Mouse (Mus musculus): ENCODE data around the gene Mrpl3.

The Mrpl3 gene

DNA sequence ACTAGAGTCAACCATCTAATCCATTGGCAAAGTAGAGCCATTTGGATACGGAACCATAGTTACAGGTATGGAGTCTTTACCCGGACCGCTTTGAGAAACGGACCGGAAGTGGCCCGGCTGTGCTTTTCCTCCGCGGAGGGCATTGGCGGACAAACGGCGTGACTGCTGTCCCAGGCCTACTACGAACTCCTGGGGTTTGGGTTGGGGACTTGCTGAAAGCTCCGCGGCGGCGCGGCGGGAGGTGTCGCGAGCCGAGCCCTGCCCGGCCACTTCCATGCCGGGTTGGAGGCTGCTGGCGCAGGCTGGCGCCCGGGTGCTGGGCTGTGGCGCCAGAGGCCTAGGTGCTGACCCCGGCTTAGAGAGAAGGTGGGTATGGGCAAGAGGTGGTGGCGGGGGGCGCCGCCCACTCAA lies at the start of gene Mrpl3:
Gene Mrpl3 (plus strand): TSS at position 93 of the 411 bp plus-strand sequence.
- DNase-seq (ENCODE audit: low spot score in 2 of 2), result peak; percentile 80 to 93

DNA sequence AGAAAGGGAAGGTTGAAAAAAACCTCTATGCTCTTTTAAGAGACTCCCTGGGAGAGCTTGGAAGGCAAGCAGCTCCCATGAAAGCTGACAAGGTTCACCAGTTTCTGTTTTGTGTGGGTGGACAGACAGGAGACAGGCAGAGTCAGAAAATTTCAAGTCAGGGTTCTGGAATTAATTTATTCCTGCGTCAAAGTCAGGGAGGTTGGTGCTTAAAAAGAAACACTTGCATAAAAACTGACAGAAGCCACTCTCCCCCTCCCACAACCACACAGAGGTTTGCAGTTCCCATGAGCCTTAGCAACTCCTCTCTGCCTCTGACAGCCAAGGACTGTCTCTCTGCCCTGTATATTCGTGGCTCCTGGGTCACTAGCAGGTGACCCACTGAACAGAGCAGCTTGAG lies 42.3 kb upstream of the Mrpl3 start:
- no peak for DNase-seq (ENCODE audit: low spot score in 2 of 2)

- no peak for DNase-seq (ENCODE audit: low spot score in 2 of 2)
Observed at GRCm38 (mm10) chr9:105018186-105018585, 34.9 kb upstream of the Mrpl3 start.

- no peak for DNase-seq (ENCODE audit: low spot score in 2 of 2)
Observed at GRCm38 (mm10) chr9:105028311-105028710, 24.7 kb upstream of the Mrpl3 start.

DNA sequence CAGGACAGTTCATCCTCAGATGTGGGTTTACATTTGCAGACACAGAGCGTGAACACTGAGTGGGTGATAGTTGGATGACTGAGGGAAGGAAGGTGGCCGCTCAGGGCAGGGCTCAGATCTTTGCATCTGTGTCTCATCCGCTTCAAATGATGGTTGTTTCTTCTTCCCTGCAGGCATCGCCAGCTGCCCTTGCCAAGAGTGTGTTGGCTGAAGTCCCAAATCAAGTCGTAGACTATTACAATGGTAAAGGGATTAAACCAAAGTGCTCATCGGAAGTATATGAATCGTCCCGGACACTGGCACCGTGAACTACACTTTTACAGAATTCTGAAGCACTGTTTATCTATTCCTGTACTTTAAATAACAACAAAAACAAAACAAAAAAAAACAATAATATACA lies 20.5 kb upstream of the Mrpl3 start:
- no peak for DNase-seq (ENCODE audit: low spot score in 2 of 2)

DNA sequence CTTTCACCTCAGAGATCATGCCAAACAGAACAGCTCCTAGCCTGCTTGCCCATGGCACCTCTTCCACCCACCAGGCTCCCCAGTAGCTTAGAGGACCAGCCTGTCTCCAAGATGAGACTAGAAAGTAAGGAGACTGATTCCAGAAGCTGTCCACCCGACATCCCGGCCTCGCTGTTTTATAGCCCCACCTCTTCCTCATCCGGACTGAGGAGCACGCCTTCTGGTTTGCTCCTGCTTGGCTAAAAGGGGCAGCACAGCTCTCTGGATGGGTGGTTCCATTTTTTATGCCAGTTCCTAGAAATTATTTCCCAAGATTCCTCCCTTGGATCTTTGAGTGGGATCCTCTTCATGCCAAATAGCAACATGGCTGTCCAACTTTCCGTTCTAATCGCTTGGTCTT lies 19.4 kb upstream of the Mrpl3 start:
- no peak for DNase-seq (ENCODE audit: low spot score in 2 of 2)

- DNase-seq (ENCODE audit: low spot score in 2 of 2), result no peak
Observed at GRCm38 (mm10) chr9:105037847-105038246, 15.2 kb upstream of the Mrpl3 start.

- no peak for DNase-seq (ENCODE audit: low spot score in 2 of 2)
Observed at GRCm38 (mm10) chr9:105046014-105046413, 7.0 kb upstream of the Mrpl3 start.

DNA sequence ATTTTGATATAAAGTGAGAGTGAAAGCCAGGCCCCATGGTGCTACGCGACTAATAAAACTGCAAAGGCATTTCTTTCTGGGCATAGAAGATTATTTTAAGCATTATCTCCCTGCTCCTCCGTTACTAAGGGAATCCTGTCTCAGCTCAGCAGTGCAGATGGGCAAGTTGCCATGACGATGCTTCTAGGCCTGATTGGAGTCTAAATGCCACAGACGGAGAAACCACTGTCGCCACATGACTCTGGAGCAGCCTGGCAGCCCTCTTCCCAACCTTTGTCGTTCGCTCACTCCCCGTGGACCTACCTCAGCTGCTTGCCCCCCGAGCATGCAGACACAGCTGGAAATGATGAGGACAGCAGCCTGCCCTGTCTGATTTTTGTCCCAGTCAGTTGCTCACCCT lies 4.7 kb upstream of the Mrpl3 start:
- no peak for DNase-seq (ENCODE audit: low spot score in 2 of 2)

DNA sequence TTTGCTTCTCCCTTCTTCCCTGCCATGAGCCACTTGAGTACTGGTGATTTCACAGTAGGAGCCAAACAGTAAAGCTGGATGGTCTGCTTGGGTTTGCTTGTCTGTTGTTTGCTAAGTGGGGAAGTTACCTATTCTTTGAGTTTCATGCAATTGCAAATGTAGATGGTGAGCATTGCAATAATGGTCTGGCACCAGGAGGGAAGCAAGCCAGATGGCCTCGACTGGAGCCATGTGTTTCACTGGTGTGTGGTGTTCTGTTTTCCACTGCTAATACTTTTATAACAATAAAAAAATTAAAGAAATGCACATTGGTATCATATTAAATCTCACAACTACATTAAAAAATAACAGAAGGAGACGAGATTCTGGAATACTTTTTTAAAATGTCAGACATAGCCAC lies 3.4 kb upstream of the Mrpl3 start:
- no peak for DNase-seq (ENCODE audit: low spot score in 2 of 2)

GRCm38 (mm10) chr9:105050257-105050656 lies 2.8 kb upstream of the Mrpl3 start:
- no peak for DNase-seq (ENCODE audit: low spot score in 2 of 2)

DNA sequence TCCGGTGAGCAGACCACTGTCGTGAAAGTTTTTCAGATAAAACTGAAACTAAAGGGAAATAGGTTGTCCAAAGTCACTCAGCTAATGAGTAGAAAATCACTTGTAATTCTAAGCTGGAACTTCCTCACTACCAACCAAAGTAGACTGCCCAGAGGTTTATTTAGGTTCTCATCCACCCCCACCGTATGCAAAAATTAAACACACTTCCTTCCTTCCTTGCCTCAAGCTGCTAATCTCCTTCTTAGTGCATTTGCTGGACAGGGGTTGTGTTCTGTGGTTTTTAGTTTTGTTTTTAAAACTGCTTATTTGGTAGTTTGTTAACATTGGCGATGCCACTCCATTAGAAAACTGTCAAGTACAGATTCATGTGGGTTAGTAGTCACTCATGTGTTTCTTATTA lies 773 bp downstream of the Mrpl3 start:
- DNase-seq (ENCODE audit: low spot score in 2 of 2), result no peak

DNA sequence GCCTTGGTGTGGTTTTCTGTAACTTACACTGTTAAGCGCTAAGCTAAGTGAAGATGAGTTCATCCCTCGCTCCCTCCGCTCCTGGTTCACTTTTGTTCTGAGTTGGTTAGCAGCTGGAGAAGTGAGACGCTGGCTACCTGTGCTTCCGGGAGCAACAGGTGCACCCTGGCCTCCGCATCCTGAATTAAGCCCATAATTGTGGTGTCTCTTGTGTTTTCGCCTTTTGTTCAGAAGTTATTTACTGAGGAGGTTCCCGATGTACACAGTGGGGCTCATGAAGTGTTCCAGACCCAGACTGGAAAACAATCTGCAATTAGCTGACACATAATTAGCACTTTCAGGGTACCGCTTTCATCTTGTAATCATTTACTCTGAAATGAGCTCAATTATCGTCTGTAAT lies 16.1 kb downstream of the Mrpl3 start:
- no peak for DNase-seq (ENCODE audit: low spot score in 2 of 2)

- no peak for DNase-seq (ENCODE audit: low spot score in 2 of 2)
Observed at GRCm38 (mm10) chr9:105072991-105073748, 20.1 kb downstream of the Mrpl3 start.

DNA sequence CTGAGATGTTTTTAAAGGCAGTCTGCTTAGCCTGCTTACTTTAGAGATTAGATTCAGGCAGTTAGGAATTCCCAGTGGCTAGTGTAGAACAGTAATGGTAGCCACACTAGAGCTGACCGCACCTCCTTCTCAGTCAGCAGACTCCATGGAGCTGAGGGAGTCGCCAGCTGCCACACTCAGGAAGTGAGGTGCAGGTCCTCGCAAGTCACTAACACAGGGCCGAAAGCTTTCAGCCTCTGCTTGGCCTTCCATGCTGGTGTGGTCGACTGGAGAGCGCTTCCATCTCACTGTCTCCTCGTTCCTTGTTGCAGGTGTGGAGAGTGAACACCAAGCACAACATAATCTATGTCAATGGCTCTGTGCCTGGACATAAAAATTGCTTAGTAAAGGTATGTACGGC lies 21.8 kb downstream of the Mrpl3 start:
- no peak for DNase-seq (ENCODE audit: low spot score in 2 of 2)

DNA sequence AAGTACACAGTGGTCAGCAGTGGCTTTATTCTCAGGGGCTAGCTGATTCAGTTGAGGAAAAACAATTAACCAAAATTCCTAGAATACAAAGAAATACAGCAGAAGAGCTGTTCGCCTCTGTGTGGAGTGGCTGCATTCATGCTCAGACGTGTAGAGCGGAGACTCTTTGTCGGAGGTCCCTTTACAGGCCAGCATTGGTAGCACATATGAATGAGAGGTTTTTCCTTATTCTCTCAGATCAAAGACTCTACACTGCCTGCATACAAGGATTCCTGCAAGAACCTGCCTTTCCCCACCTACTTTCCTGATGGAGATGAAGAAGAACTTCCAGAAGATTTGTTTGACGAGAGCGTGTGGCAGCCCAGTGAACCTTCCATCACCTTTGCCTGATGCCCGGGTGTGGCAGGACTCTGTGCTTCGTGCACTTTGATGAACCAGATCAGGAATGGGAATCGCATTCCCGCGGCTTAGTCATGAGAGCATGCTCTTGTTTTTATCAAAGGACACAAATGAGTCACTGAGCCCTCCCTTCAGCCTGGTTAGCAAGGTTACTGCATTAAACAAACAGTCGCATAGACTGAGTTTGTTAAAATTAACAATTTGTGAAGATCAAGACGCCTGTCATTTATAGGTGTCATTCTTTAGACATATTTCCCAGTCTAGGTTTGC lies 23.9 kb downstream of the Mrpl3 start:
- DNase-seq (ENCODE audit: low spot score in 2 of 2), result no peak

- DNase-seq (ENCODE audit: low spot score in 2 of 2), result no peak
Observed at GRCm38 (mm10) chr9:105078460-105078859, 25.4 kb downstream of the Mrpl3 start.

GRCm38 (mm10) chr9:105080246-105080645 lies 27.2 kb downstream of the Mrpl3 start:
- DNase-seq (ENCODE audit: low spot score in 2 of 2), result no peak

- DNase-seq (ENCODE audit: low spot score in 2 of 2), result no peak
Observed at GRCm38 (mm10) chr9:105100807-105101570, 48.0 kb downstream of the Mrpl3 start.

- no peak for DNase-seq (ENCODE audit: low spot score in 2 of 2)
Observed at GRCm38 (mm10) chr9:105101911-105102310, 48.9 kb downstream of the Mrpl3 start.

DNA sequence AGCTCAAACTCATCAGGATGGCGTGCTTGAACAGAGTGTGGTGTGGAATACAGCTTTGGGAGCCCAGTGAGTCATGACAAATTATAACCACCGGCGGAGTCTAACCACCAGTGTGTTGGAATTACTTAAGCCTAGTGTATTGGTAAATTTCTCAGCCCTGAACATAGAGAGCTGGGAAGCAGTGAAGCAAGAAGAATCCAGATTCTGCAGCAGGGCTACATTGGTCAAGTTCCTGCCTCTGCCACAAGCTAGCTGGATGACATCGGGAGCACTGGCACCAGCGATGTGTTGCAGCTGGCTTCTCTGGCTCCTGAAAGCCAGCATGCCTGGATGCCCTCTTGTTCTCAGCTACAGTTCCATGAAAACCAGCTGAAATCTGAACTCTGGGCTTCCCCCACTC lies 50.9 kb downstream of the Mrpl3 start:
- DNase-seq (ENCODE audit: low spot score in 2 of 2), result no peak

GRCm38 (mm10) chr9:105125206-105125605 lies 72.2 kb downstream of the Mrpl3 start:
- DNase-seq (ENCODE audit: low spot score in 2 of 2), result peak in 1 of 2 experiments; percentile 52

Measured in spleen, postnatal 4 days (tissue).